Mouse (Mus musculus) midbrain, embryonic 12.5 days (tissue): ENCODE measurements at regions not wholly inside any gene's neighbourhood (a gene's known extent, or its start where the extent isn't known, plus 50 kb on each side); places are given as distances from the start of the nearest gene placed in this dataset.

Experiments
- ATAC-seq: fragments of 200-750 bp; cut with Nextera tagmentation; 2 replicates; pipeline ENCODE4 v1.8.0; 2017; ENCODE audit warnings: low read depth, moderate TSS enrichment, moderate library complexity; ENCODE audit not compliant: low FRiP score
- H3K27ac ChIP-seq: fragments of 300-500 bp; sonication (generic); replicated peaks from 2 replicates; pipeline ENCODE4 v1.5.1; 2016; ENCODE audit warnings: mild to moderate bottlenecking
- H3K27me3 ChIP-seq: fragments of 300-500 bp; sonication (generic); 2 replicates; pipeline ENCODE4 v1.6.1; 2016; ENCODE audit warnings: mild to moderate bottlenecking
- H3K36me3 ChIP-seq: fragments of 300-500 bp; sonication (generic); 2 replicates; pipeline ENCODE4 v1.6.1; 2016
- H3K4me1 ChIP-seq: fragments of 300-500 bp; sonication (generic); 2 replicates; pipeline ENCODE4 v1.6.1; 2016
- H3K4me2 ChIP-seq: fragments of 300-500 bp; sonication (generic); replicated peaks from 2 replicates; pipeline ENCODE4 v1.6.1; 2016; ENCODE audit warnings: mild to moderate bottlenecking, moderate library complexity
- H3K4me3 ChIP-seq: fragments of 300-500 bp; sonication (generic); 2 replicates; pipeline ENCODE4 v1.5.1; 2016; ENCODE audit warnings: mild to moderate bottlenecking
- H3K9ac ChIP-seq: fragments of 300-500 bp; sonication (generic); replicated peaks from 2 replicates; pipeline ENCODE4 v1.6.1; 2016; ENCODE audit warnings: mild to moderate bottlenecking, moderate library complexity
- H3K9me3 ChIP-seq: fragments of 300-500 bp; sonication (generic); 2 replicates; pipeline ENCODE4 v1.6.1; 2016; ENCODE audit warnings: mild to moderate bottlenecking
- WGBS: fragments of 180-500 bp; shearing (Covaris S2); methylation state at CpG from one replicate; pipeline ENCODE4 v1.1.7; 2016; 5-methylcytosine and 5-hydroxymethylcytosine counted together

DNA sequence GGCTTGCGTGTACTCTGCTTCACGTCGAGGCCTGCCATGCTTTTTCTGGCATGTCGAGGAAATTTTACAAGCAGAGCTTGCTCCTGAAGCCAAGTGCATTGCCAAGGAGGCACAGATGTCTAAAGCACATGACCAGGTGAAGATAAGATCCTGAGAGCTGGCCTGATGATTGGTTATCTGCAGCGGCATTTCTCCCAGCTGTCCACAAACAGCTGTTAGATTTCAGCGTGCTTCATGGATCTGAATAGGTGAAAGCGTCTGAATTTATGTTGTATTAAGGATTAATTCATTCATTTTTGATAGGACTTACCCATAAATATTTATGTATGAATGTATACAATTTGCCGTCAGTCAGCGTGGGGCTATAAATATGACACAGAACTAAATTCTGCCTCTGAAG, 327.7 kb downstream of the Gpat3 start:
- Histone ChIP-seq H3K4me1 (no peaks in the 10 kb centered on the region), H3K27me3 (no peaks in the 10 kb centered on the region), H3K36me3 (no peaks in the 10 kb centered on the region), H3K9me3 (no peaks in the 10 kb centered on the region), H3K4me2 (no peak overlapping the region), H3K9ac (no peak overlapping the region), H3K27ac (no peak overlapping the region), H3K4me3 (no peak overlapping the region)
- WGBS, result 90% methylated on average over 9 of the region's 9 CpGs
- ATAC-seq, result no peak

DNA sequence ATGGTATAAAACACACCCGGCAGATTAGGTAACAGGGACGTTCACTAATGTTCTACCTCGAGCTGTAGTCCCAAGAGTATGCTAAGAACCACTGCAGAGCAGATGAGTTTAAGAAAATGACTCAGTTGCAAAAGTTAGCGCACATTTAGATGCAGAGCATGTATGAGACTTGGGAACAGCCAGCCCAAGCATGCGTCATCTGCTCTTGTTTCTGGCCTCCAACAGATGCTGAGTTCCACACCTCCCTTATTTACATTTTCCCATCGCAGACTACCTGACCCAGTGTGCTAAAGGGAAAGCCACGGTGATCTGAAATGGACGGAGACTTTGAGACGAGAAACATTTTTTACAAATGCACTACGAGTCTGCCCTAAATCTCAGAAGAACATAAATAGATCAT, 327.3 kb downstream of the Gpat3 start:
- no peaks in the 10 kb centered on the region for H3K9me3 ChIP-seq
- 86% methylated on average over 10 of the region's 10 CpGs for WGBS
- ATAC-seq, result no peak
- H3K4me1 ChIP-seq, result no peaks in the 10 kb centered on the region
- H3K4me2 ChIP-seq, result no peak overlapping the region
- no peak overlapping the region for H3K27ac ChIP-seq
- H3K36me3 ChIP-seq, result no peaks in the 10 kb centered on the region
- H3K4me3 ChIP-seq, result no peak overlapping the region
- H3K9ac ChIP-seq, result no peak overlapping the region
- no peaks in the 10 kb centered on the region for H3K27me3 ChIP-seq

DNA sequence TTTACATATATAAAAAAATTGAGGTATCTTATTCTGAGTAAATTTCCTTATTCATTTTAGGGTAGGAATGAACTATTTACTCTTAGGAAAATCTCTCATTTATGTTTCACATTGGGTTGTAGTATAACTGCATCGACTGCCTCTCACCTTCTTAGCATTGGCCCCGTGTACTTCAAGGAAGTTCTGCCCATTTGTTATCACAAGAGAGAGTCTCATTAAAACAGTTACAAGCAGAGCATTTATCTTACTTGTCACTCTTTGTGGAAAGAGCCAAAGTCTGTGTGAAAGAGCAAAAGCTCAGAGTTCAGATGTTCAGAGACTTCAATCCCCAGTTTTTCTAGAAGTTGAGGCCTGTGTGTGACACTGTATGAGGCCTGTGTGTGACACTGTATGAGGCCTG, 323.6 kb downstream of the Gpat3 start:
- Histone ChIP-seq H3K4me3 (no peak overlapping the region), H3K27ac (no peak overlapping the region), H3K9me3 (no peaks in the 10 kb centered on the region), H3K4me2 (no peak overlapping the region), H3K9ac (no peak overlapping the region), H3K27me3 (no peaks in the 10 kb centered on the region), H3K36me3 (no peaks in the 10 kb centered on the region), H3K4me1 (no peaks in the 10 kb centered on the region)
- no peak for ATAC-seq
- 85% methylated on average over 2 of the region's 2 CpGs for WGBS

DNA sequence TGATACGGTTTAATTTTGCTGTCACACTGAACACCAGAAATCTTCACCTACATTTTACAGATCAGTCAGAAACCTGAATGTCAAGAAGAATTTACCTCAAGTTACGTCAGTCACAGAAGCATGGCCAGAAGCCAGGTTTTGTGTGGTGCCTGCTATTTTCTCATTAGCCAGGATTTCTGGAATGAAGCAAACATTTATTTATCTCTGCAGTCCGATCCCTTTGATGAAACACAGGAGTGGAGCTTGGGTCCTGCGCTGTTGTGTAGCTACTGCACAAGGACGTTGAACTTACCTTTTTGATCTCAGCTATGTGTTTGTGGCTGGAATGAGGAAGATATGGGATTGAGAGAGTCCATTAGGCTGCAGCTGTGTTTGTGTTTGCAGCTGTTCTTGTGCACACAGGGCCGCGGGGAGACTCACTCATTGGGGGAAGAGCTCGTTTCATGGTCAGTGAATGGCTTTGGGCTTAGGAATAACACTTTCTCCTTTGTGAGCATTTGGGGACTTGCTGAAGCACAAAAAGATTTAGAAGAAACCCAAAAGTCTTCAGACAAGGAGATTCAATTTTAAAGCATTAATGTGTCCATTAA, 318.2 kb downstream of the Gpat3 start:
- no peak overlapping the region for H3K4me2 ChIP-seq
- no peak overlapping the region for H3K4me3 ChIP-seq
- no peaks in the 10 kb centered on the region for H3K9me3 ChIP-seq
- 0 out of 2 replicates have a peak, but pooled peaks cover 4% of the 10 kb centered on the region for H3K4me1 ChIP-seq
- ATAC-seq, result no peak
- H3K27me3 ChIP-seq, result no peaks in the 10 kb centered on the region
- H3K27ac ChIP-seq, result no peak overlapping the region
- H3K36me3 ChIP-seq, result no peaks in the 10 kb centered on the region
- no peak overlapping the region for H3K9ac ChIP-seq
- WGBS, result 47% methylated on average over 8 of the region's 8 CpGs

DNA sequence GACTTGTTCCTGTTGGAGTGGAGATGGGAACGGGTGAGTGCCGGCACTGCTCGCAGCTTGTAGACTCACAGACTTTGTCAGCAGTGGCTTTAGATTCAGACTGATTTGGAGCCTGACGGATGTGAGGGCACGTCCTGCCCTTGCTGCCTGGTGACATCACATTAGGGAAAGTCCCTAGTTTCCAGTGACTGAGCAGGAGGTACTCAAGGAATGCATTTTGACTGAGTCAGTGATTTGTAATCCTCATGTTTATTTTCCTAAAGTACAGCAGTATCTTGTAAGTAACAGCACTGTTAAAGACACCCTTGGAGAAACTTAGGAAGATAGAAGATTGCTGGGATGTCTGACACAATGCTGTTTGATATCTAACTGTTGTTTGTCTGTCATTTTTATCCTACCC, 317.6 kb downstream of the Gpat3 start:
- 31% methylated on average over 5 of the region's 5 CpGs for WGBS
- Histone ChIP-seq H3K9me3 (no peaks in the 10 kb centered on the region), H3K27ac (no peak overlapping the region), H3K4me2 (no peak overlapping the region), H3K36me3 (no peaks in the 10 kb centered on the region), H3K4me3 (no peak overlapping the region), H3K4me1 (0 out of 2 replicates have a peak, but pooled peaks cover 4% of the 10 kb centered on the region), H3K27me3 (no peaks in the 10 kb centered on the region), H3K9ac (no peak overlapping the region)
- no peak for ATAC-seq

DNA sequence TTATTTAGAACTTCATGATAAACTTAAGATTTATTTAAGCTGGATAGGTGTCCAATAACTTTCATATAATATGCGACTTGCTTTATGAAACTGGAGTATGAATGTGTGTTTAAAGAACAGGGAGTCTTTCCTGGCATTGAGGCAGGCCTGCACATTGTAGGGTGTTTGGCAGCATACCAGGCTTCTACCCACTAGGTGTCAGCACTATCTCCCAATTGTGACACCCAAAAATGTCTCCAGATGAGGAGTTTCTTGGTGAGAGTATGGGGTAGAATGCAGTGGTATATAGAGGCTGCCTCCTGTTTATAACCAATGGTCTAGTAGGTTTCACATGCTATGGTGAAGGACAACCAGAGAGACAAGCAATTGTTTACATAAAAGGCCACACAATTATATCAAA, 311.9 kb downstream of the Gpat3 start:
- 44% methylated on average over 1 of the region's 1 CpGs for WGBS
- no peak overlapping the region for H3K9ac ChIP-seq

DNA sequence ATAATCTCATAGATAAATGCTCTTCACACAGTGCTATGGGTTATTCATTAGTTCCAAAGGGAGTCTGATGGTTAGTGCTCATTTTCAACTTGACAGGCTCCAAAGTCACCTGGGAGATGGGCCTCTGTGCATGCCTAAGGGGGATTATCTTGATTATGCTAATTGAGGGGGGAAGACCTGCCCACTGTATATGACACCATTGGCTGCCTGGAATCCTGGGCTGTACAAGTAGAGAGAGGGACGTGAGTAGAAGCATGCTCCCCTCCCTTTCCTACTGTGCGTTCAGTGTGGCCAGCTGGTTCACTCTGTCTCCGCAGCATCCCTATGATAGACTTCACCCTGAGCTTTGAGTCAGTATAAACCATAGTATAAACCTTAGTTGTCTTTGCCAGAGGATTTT, 300.8 kb downstream of the Gpat3 start:
- Histone ChIP-seq H3K4me2 (no peak overlapping the region), H3K4me1 (0 out of 2 replicates have a peak, but pooled peaks cover 3% of the 10 kb centered on the region), H3K27me3 (no peaks in the 10 kb centered on the region), H3K4me3 (no peak overlapping the region), H3K9me3 (no peaks in the 10 kb centered on the region), H3K9ac (no peak overlapping the region), H3K36me3 (no peaks in the 10 kb centered on the region), H3K27ac (no peak overlapping the region)
- ATAC-seq, result peak; percentile 60; the same call in 1 of the 2 replicates
- WGBS, result 46% methylated on average over 3 of the region's 3 CpGs

More for the DNA sequence above, 311.9 kb downstream of the Gpat3 start:
- Histone ChIP-seq H3K4me1 (0 out of 2 replicates have a peak, but pooled peaks cover 4% of the 10 kb centered on the region), H3K27ac (no peak overlapping the region), H3K27me3 (no peaks in the 10 kb centered on the region), H3K36me3 (no peaks in the 10 kb centered on the region), H3K4me3 (no peak overlapping the region), H3K9me3 (no peaks in the 10 kb centered on the region), H3K4me2 (no peak overlapping the region)
- ATAC-seq, result no peak

DNA sequence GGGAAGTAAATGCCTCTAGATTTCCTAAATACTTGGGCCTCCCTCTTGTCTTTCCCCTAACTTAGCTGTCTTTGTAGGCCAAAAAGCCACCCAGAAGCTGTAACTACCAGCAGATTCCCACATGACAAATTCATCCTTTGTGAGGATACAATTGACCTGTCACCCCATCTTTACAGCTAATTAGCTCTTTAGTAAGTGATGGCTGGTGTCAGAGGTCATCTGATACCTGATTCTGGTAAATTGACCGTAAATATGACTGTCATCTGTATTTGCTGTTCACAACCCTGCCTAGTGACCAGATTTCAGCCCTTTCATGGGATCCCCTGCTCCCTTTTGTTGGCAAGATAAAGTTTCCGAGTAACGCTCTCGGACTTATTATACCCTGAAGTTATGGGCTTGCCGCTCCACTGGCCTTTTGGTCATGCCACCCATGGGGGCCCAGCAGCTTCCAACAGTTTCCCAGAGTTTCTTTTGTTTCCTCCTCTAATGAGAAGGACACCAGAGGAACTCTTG, 279.5 kb downstream of the Gpat3 start:
- 13% methylated on average over 5 of the region's 5 CpGs for WGBS
- Histone ChIP-seq H3K27me3 (peaks cover 31% of the 10 kb centered on the region), H3K27ac (no peak overlapping the region), H3K36me3 (no peaks in the 10 kb centered on the region), H3K4me1 (0 out of 2 replicates have a peak, but pooled peaks cover 8% of the 10 kb centered on the region), H3K4me2 (no peak overlapping the region), H3K9ac (no peak overlapping the region), H3K4me3 (no peak overlapping the region), H3K9me3 (no peaks in the 10 kb centered on the region)
- no peak for ATAC-seq

DNA sequence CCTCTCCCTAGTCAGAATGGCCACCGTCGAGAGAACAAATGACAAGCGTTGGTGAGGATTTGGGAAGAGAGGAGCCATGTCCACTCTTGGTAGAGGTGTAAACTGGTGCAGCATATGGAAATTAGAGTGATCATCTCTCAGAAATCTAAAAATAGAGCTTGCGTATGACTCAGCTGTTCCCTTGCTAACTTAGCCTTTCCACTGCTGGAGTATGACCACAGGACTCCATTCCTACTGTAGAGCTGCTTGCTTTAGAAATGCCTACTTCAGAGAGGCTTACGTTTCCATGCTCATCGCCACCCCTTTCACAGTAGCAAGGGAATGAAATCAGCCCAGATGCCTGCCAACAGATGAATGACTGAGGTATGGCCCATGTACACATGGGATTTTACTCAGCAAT, 277.4 kb downstream of the Gpat3 start:
- 0 out of 2 replicates have a peak, but pooled peaks cover 8% of the 10 kb centered on the region for H3K4me1 ChIP-seq
- 86% methylated on average over 6 of the region's 6 CpGs for WGBS
- H3K27ac ChIP-seq, result no peak overlapping the region
- no peaks in the 10 kb centered on the region for H3K36me3 ChIP-seq
- H3K27me3 ChIP-seq, result peaks cover 30% of the 10 kb centered on the region
- no peak overlapping the region for H3K4me3 ChIP-seq
- H3K9me3 ChIP-seq, result no peaks in the 10 kb centered on the region
- H3K4me2 ChIP-seq, result no peak overlapping the region
- ATAC-seq, result no peak
- H3K9ac ChIP-seq, result no peak overlapping the region

DNA sequence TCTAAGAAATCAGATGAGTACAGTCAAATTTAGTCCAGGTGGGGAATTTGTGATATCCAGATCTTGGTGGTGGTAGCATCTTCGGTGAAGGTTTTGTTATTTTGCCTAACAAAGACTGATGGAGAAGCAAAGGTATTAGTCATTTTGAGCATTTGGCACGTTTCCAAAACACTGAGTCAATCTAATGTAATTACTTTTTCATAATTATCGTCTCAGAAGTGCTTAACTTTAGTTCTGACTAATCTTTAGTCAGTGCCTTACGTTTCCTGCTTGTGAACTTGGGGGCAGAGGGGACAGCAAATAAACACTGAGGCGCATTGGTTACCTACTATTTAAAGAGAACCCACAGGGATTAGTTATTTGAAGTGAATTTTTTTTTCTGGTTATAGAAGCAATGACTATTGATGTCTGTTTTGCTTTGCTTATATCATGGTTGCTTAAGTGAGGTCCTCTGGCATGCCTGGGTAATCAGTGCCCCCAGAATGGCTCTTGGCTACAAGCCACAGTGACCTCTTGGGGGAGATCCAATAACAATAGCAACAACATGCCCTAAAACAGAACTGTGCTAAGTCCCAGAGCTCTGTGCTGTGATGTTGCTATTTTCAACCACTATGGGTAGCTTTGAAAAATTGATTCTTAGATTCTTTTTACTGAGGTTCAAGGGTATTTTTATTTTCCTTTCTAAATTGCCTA, 275.1 kb downstream of the Gpat3 start:
- H3K4me2 ChIP-seq, result no peak overlapping the region
- H3K27me3 ChIP-seq, result peaks cover 20% of the 10 kb centered on the region
- no peaks in the 10 kb centered on the region for H3K9me3 ChIP-seq
- no peak overlapping the region for H3K9ac ChIP-seq
- no peak overlapping the region for H3K27ac ChIP-seq
- H3K36me3 ChIP-seq, result no peaks in the 10 kb centered on the region
- ATAC-seq, result no peak
- no peak overlapping the region for H3K4me3 ChIP-seq
- 75% methylated on average over 5 of the region's 5 CpGs for WGBS
- H3K4me1 ChIP-seq, result 0 out of 2 replicates have a peak, but pooled peaks cover 8% of the 10 kb centered on the region

DNA sequence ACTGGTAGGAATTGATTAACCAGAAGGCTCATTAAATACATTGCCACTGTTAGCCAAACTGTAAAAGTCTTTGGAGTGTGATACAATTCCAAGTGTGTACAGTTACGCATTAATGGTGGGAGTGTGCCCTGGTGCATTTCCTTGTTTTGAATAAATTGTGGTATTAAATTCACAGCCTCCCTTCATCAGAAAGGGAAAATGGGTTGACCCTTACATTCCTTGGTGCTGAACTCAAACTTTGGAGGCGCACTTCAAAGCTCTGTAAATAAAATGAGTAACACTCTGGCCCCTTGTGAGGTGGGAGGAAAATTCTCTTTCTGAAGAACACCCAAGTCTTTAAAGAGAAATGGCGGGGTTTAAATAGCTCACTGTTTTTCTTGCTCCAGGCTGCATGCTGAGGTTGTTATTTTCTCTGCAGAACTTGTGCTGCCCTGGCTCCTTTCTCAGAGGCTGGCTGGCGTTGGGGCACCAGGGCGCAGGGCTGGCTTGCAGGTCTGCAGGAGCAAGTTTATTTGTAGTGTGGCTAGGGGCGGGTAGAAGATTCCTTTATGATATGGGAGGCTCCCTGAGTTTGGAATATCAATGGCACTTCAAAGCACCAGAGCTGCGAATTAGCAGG, 266.7 kb downstream of the Gpat3 start:
- no peaks in the 10 kb centered on the region for H3K27me3 ChIP-seq
- WGBS, result 59% methylated on average over 7 of the region's 7 CpGs

DNA sequence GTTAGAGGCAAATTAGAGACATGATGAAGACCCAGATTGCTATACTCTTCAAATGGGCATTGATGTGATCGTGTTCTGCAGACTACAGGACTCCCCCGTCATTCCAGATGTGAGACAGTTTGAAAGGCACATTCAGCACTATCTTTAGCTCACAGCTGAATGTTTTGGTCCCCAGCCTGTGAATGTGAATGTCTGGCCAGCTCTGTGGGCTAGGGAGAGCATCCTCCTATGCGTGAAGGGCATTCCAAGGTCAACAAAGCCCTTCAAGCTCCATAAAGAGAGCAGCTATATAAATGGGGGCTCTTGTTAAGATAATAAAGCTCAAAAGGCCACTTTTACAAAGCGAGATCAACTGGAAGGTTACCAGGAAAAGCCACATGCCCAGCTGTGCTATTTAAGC, 266.1 kb downstream of the Gpat3 start:
- Histone ChIP-seq H3K27me3 (no peaks in the 10 kb centered on the region), H3K9ac (no peak overlapping the region), H3K27ac (no peak overlapping the region), H3K4me2 (no peak overlapping the region), H3K4me3 (no peak overlapping the region), H3K4me1 (0 out of 2 replicates have a peak, but pooled peaks cover 3% of the 10 kb centered on the region), H3K36me3 (no peaks in the 10 kb centered on the region), H3K9me3 (no peaks in the 10 kb centered on the region)
- 57% methylated on average over 4 of the region's 4 CpGs for WGBS
- no peak for ATAC-seq

More for the DNA sequence above, 266.7 kb downstream of the Gpat3 start:
- no peaks in the 10 kb centered on the region for H3K36me3 ChIP-seq
- no peaks in the 10 kb centered on the region for H3K9me3 ChIP-seq
- 0 out of 2 replicates have a peak, but pooled peaks cover 3% of the 10 kb centered on the region for H3K4me1 ChIP-seq
- no peak for ATAC-seq
- H3K4me3 ChIP-seq, result no peak overlapping the region
- H3K4me2 ChIP-seq, result no peak overlapping the region
- H3K9ac ChIP-seq, result no peak overlapping the region
- H3K27ac ChIP-seq, result no peak overlapping the region
